Mouse (Mus musculus) lung, embryonic 14.5 days (tissue): ENCODE data around the gene Wdr3. TPM values are rescaled to one million over a fixed set of nuclear protein-coding genes. Genes with fewer than 3 reads are reported as not detected.

Source experiments
- ATAC-seq: fragments of 200-750 bp; cut with Nextera tagmentation; 2 replicates; pipeline ENCODE4 v1.8.0; 2017; ENCODE audit warnings: mild to moderate bottlenecking, moderate TSS enrichment, moderate library complexity; ENCODE audit not compliant: insufficient read depth
- DNase-seq: peaks from one replicate; pipeline ENCODE4 v3.0.0-alpha.2; 2015
- H3K27ac ChIP-seq: fragments of 300-500 bp; sonication (generic); 2 replicates; pipeline ENCODE4 v1.5.1; 2014; ENCODE audit warnings: low read depth, mild to moderate bottlenecking, moderate library complexity
- H3K27me3 ChIP-seq: fragments of 300-500 bp; sonication (generic); 2 replicates; pipeline ENCODE4 v1.6.1; 2014; ENCODE audit warnings: low read length, control low read depth; ENCODE audit not compliant: insufficient read depth
- H3K36me3 ChIP-seq: fragments of 300-500 bp; sonication (generic); 2 replicates; pipeline ENCODE4 v1.6.1; 2014; ENCODE audit warnings: control low read depth; ENCODE audit not compliant: insufficient read depth
- H3K4me1 ChIP-seq: fragments of 300-500 bp; sonication (generic); 2 replicates; pipeline ENCODE4 v1.6.1; 2014; ENCODE audit warnings: antibody characterized with exemption, control low read depth; ENCODE audit not compliant: insufficient read depth
- H3K4me2 ChIP-seq: fragments of 300-500 bp; sonication (generic); 2 replicates; pipeline ENCODE4 v1.6.1; 2014; ENCODE audit warnings: mild to moderate bottlenecking
- H3K4me3 ChIP-seq: fragments of 300-500 bp; sonication (generic); 2 replicates; pipeline ENCODE4 v1.5.1; 2014; ENCODE audit warnings: low read depth, low read length
- H3K9ac ChIP-seq: fragments of 300-500 bp; sonication (generic); 2 replicates; pipeline ENCODE4 v1.6.1; 2014
- H3K9me3 ChIP-seq: fragments of 300-500 bp; sonication (generic); 2 replicates; pipeline ENCODE4 v1.6.1; 2016; ENCODE audit warnings: low read depth, low read length, control low read depth
- CTCF ChIP-seq: IDR thresholded peaks from 2 replicates; pipeline ENCODE4 v1.5.1; 2016; ENCODE audit warnings: antibody characterized with exemption, low read depth
- WGBS: fragments of 180-500 bp; shearing (Covaris S2); extraction: QIAGEN DNeasy Blood & Tissue Kit; methylation state at CpG from one replicate; pipeline ENCODE4 v1.1.7; 2014; 5-methylcytosine and 5-hydroxymethylcytosine counted together
- polyA plus RNA-seq: library from polyadenylated mRNA; unstranded; fragments of >200 nt; fragmentation: Nextera tagmentation; extraction: Ambion mirVana; gene quantifications from 2 replicates; pipeline ENCODE4 v1.2.1, GENCODE M21; 2014

Wdr3 gene
- polyA plus RNA-seq, 1 experiment from 2014 or later = 45.8 TPM

GRCm38 (mm10) chr3:100176031-100176430 lies 13.8 kb upstream of the Wdr3 start:
- TF ChIP-seq CTCF = no peak
- no peak for ATAC-seq
- Histone ChIP-seq H3K4me1 (no peaks in the 10 kb centered on the region), H3K27me3 (no peaks in the 10 kb centered on the region), H3K4me3 (no peak overlapping the region), H3K36me3 (peaks cover 49% of the 10 kb centered on the region; the same call in 1 of the 2 replicates), H3K27ac (no peak overlapping the region), H3K9ac (no peak overlapping the region), H3K4me2 (no peak overlapping the region), H3K9me3 (no peaks in the 10 kb centered on the region)
- no peak for DNase-seq
- WGBS = 85% methylated on average over 2 of the region's 2 CpGs

- no peak overlapping the region for H3K27ac ChIP-seq
- no peak for TF ChIP-seq CTCF
These were observed 2.8 kb upstream of the Wdr3 start for GRCm38 (mm10) chr3:100164991-100165390.

GRCm38 (mm10) chr3:100163556-100163955 lies 1.3 kb upstream of the Wdr3 start:
- DNase-seq = no peak

More at GRCm38 (mm10) chr3:100164991-100165390, 2.8 kb upstream of the Wdr3 start:
- DNase-seq = no peak
- H3K4me1 ChIP-seq = peaks cover 4% of the 10 kb centered on the region
- no peaks in the 10 kb centered on the region for H3K27me3 ChIP-seq
- no peak overlapping the region for H3K4me3 ChIP-seq
- H3K36me3 ChIP-seq = peaks cover 5% of the 10 kb centered on the region; the same call in 1 of the 2 replicates
- ATAC-seq = no peak
- H3K9me3 ChIP-seq = no peaks in the 10 kb centered on the region
- H3K4me2 ChIP-seq = no peak overlapping the region
- no peak overlapping the region for H3K9ac ChIP-seq

GRCm38 (mm10) chr3:100161665-100162314 lies 417 bp downstream of the Wdr3 start:
- DNase-seq = peak; percentile 11
- peaks cover 27% of the 10 kb centered on the region for H3K36me3 ChIP-seq

More at GRCm38 (mm10) chr3:100163556-100163955, 1.3 kb upstream of the Wdr3 start:
- H3K9me3 ChIP-seq = no peaks in the 10 kb centered on the region
- peaks cover 4% of the 10 kb centered on the region for H3K4me1 ChIP-seq
- TF ChIP-seq CTCF = no peak
- 87% methylated on average over 2 of the region's 2 CpGs for WGBS
- H3K4me3 ChIP-seq = no peak overlapping the region
- no peaks in the 10 kb centered on the region for H3K27me3 ChIP-seq
- H3K36me3 ChIP-seq = peaks cover 16% of the 10 kb centered on the region
- ATAC-seq = no peak
- no peak overlapping the region for H3K4me2 ChIP-seq
- H3K27ac ChIP-seq = no peak overlapping the region
- no peak overlapping the region for H3K9ac ChIP-seq

GRCm38 (mm10) chr3:100160682-100161445 lies 1.3 kb downstream of the Wdr3 start:
- Histone ChIP-seq H3K4me3 (peak overlapping the region; percentile 78), H3K27ac (no peak overlapping the region), H3K27me3 (no peaks in the 10 kb centered on the region), H3K4me1 (peaks cover 4% of the 10 kb centered on the region), H3K36me3 (peaks cover 36% of the 10 kb centered on the region), H3K9me3 (no peaks in the 10 kb centered on the region), H3K4me2 (peak overlapping the region; percentile 84), H3K9ac (peak overlapping the region; percentile 75; the same call in 1 of the 2 replicates)
- DNase-seq = no peak
- no peak for TF ChIP-seq CTCF
- ATAC-seq = no peak
- 82% methylated on average over 15 of the region's 15 CpGs for WGBS

More at GRCm38 (mm10) chr3:100161665-100162314, 417 bp downstream of the Wdr3 start:
- Histone ChIP-seq H3K27me3 (no peaks in the 10 kb centered on the region), H3K4me1 (peaks cover 4% of the 10 kb centered on the region), H3K27ac (peak overlapping the region; percentile 87; the same call in 1 of the 2 replicates), H3K4me2 (peak overlapping the region; percentile 84), H3K9me3 (no peaks in the 10 kb centered on the region), H3K9ac (peak overlapping the region; percentile 75), H3K4me3 (peak overlapping the region; percentile 78)
- WGBS = 1% methylated on average over 35 of the region's 35 CpGs
- ATAC-seq = no peak
- no peak for TF ChIP-seq CTCF

- Histone ChIP-seq H3K27ac (no peak overlapping the region), H3K9ac (no peak overlapping the region), H3K4me2 (no peak overlapping the region), H3K4me3 (no peak overlapping the region), H3K9me3 (no peaks in the 10 kb centered on the region), H3K4me1 (no peaks in the 10 kb centered on the region), H3K36me3 (no peaks in the 10 kb centered on the region), H3K27me3 (no peaks in the 10 kb centered on the region)
- DNase-seq (peak; percentile 1), ATAC-seq (no peak)
- 33% methylated on average over 1 of the region's 1 CpGs for WGBS
- TF ChIP-seq CTCF = no peak
These were observed 39.8 kb downstream of the Wdr3 start for GRCm38 (mm10) chr3:100122445-100122844.

GRCm38 (mm10) chr3:100121961-100122360 lies 40.2 kb downstream of the Wdr3 start:
- no peaks in the 10 kb centered on the region for H3K36me3 ChIP-seq
- 55% methylated on average over 2 of the region's 2 CpGs for WGBS

More at GRCm38 (mm10) chr3:100121961-100122360, 40.2 kb downstream of the Wdr3 start:
- Histone ChIP-seq H3K27me3 (no peaks in the 10 kb centered on the region), H3K4me1 (no peaks in the 10 kb centered on the region), H3K27ac (no peak overlapping the region), H3K4me2 (no peak overlapping the region), H3K9me3 (no peaks in the 10 kb centered on the region), H3K9ac (no peak overlapping the region), H3K4me3 (no peak overlapping the region)
- TF ChIP-seq CTCF = no peak
- DNase-seq (no peak), ATAC-seq (no peak)
